Mouse (Mus musculus) retina, adult 2 months (tissue): ENCODE data around the gene Mmp8.

Experiments used
- DNase-seq: peaks from one replicate; pipeline ENCODE4 v3.0.0-alpha.2; 2012; ENCODE audit warnings: low read depth, low spot score

Mmp8 gene

GRCm38 (mm10) chr9:7558221-7559017, at the start of gene Mmp8:
Gene Mmp8 (plus strand): TSS chr9:7558456.
- no peak for DNase-seq

- no peak for DNase-seq
Observed at GRCm38 (mm10) chr9:7509619-7510233, 48.5 kb upstream of the Mmp8 start.

- no peak for DNase-seq
Observed at GRCm38 (mm10) chr9:7517944-7518571, 40.2 kb upstream of the Mmp8 start.

- no peak for DNase-seq
Observed at GRCm38 (mm10) chr9:7526255-7526940, 31.9 kb upstream of the Mmp8 start.

- DNase-seq, result no peak
Observed at GRCm38 (mm10) chr9:7542763-7543162, 15.5 kb upstream of the Mmp8 start.

- DNase-seq, result no peak
Observed at GRCm38 (mm10) chr9:7544923-7545457, 13.3 kb upstream of the Mmp8 start.

GRCm38 (mm10) chr9:7545471-7545870, 12.8 kb upstream of the Mmp8 start:
- no peak for DNase-seq

- DNase-seq, result no peak
Observed at GRCm38 (mm10) chr9:7545920-7546319, 12.3 kb upstream of the Mmp8 start.

- DNase-seq, result no peak
Observed at GRCm38 (mm10) chr9:7551943-7552342, 6.3 kb upstream of the Mmp8 start.

- DNase-seq, result no peak
Observed at GRCm38 (mm10) chr9:7553536-7553935, 4.7 kb upstream of the Mmp8 start.

GRCm38 (mm10) chr9:7554382-7554781, 3.9 kb upstream of the Mmp8 start:
- DNase-seq, result no peak

GRCm38 (mm10) chr9:7560026-7560425, 1.8 kb downstream of the Mmp8 start:
- no peak for DNase-seq

- DNase-seq, result no peak
Observed at GRCm38 (mm10) chr9:7567376-7567775, 9.1 kb downstream of the Mmp8 start.

GRCm38 (mm10) chr9:7567923-7568322, 9.7 kb downstream of the Mmp8 start:
- no peak for DNase-seq

GRCm38 (mm10) chr9:7570485-7570884, 12.2 kb downstream of the Mmp8 start:
- no peak for DNase-seq

GRCm38 (mm10) chr9:7571162-7571561, 12.9 kb downstream of the Mmp8 start, which contains the start of gene Mmp27:
Gene Mmp27 (plus strand): TSS chr9:7571396.
- no peak for DNase-seq

GRCm38 (mm10) chr9:7572188-7572587, 13.9 kb downstream of the Mmp8 start:
- DNase-seq, result no peak

- DNase-seq, result no peak
Observed at GRCm38 (mm10) chr9:7572663-7573308, 14.5 kb downstream of the Mmp8 start.

- DNase-seq, result no peak
Observed at GRCm38 (mm10) chr9:7575526-7575925, 17.3 kb downstream of the Mmp8 start.

- no peak for DNase-seq
Observed at GRCm38 (mm10) chr9:7577371-7577770, 19.1 kb downstream of the Mmp8 start.

- DNase-seq, result no peak
Observed at GRCm38 (mm10) chr9:7590063-7590462, 31.8 kb downstream of the Mmp8 start.
